Mouse (Mus musculus): ENCODE measurements around the gene Rfk.

DNA sequence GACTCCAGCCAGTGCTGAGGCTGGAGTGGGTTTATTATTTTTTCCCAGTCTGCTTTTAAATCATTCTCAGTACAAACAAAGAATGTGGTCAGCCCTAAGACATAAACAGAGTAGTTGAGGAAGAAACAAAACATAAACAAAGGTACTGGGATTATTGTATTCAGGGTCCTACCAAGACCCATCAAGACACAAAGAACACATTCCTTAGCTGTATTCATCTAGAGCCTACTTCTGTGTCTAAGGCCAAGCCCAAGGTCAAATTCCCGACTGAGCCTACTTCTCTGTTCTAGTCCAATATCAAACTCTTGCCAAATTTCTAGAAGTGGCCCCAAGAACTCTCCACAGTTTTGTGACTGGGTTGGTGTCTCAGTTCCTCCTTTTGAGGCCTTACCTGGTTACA, 24.0 kb downstream of the Rfk start:
- TF ChIP-seq EP300 (IDR thresholded peaks at IDR 0.05; ENCODE audit: insufficient read depth, low read depth, low read length) (no peak), POLR2A (IDR thresholded peaks at IDR 0.05; ENCODE audit: insufficient read depth, low read depth, low read length) (no peak), CTCF (IDR thresholded peaks at IDR 0.05) (no peak)

Measured in heart, adult 2 months (tissue).